Mouse (Mus musculus): ENCODE results near the gene Nup214.

Gene Nup214

DNA sequence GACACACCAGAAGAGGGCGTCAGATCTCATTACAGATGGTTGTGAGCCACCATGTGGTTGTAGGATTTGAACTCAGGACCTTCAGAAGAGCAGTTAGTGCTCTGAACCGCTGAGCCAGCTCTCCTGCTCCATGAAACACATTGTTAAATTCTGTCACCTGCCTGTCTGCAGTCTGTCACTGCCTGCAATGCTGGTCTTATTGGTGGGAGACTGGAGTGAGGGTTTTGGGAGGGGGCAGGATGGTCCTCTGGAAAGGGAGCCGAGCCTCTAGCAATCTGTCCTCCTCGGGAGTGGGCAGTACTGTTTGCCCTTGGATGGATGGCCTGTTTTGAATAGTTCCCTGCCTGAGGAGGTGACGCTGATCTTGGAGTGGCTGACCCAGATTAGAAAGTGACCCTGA, 69.6 kb downstream of the Nup214 start:
- no peak for DNase-seq (ENCODE audit: low read depth, low spot score)

DNA sequence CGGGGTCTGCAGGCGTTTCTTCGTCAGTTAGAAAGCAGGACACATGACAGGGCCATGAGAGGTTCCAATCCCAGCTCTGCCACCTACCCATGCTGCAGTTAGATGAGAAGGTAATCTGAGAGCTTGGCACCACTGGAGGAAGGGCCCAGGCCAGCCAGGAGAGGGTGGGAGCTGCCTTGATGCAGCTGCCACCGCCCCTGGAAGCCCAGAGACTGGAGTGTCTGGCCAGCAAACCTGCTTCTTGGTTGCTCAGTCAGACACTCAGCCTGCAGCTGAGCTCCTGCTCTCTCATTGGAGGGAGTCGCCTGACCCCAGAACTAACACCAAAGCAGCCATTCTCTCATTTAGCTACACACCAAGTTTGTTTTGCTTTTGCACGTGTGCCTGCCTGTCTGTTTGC, 71.1 kb downstream of the Nup214 start:
- DNase-seq (ENCODE audit: low read depth, low spot score), result no peak

DNA sequence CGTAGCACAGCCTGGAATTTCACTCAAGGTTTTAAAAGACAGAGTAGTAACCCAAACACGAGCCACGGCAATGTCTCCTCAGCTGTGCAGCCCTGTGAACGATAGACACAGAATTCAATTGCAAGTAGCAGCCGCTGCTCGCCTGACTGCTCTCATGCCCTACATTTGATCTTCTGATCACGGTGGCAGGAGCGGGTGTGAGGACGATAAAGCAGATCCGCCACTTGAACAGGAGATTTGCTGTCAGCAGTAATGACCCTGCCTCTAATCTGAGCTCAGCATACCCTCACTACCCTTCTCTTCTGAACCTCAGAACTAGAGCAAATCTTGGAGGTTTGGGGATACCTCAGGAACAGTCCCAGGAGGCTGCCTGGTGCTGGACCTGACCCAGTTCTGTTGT, 71.8 kb downstream of the Nup214 start:
- DNase-seq (ENCODE audit: low read depth, low spot score), result no peak

DNA sequence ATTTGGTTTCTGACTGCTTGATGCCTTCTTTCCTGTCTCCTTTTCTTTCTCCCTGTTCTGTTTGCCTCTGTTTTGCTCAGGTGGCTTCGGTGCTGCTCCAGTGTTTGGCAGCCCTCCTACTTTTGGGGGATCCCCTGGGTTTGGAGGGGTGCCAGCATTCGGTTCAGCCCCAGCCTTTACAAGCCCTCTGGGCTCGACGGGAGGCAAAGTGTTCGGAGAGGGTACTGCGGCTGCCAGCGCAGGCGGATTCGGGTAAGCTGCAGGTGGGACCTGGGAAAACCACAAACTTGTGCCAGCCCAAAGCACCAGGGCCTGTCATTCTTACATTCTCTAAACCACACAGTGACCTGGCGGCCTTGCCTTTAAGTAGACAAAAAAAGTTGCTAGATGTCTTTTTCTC, 73.1 kb downstream of the Nup214 start:
- no peak for DNase-seq (ENCODE audit: low read depth, low spot score)

DNA sequence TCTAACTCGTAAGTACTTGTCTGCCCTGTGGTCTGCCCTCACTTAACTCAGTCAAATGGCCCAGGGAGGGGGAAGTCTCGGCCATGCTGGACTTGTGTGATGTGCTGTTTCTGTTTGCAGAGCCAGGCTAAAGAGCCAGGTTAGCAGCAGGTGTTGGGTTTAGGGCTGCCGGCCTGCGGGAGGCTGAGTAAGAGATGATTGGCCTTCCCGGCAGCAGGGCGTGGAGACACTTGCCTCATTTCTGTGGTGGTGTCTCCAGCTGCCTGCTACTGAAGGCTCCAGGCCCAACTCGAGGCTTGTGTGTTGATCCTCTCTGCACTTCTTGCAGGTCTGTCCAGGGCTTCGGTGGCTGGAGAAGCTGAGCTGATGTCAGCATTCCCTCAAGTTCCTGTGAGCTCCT, 77.6 kb downstream of the Nup214 start:
- DNase-seq (ENCODE audit: low read depth, low spot score), result no peak

DNA sequence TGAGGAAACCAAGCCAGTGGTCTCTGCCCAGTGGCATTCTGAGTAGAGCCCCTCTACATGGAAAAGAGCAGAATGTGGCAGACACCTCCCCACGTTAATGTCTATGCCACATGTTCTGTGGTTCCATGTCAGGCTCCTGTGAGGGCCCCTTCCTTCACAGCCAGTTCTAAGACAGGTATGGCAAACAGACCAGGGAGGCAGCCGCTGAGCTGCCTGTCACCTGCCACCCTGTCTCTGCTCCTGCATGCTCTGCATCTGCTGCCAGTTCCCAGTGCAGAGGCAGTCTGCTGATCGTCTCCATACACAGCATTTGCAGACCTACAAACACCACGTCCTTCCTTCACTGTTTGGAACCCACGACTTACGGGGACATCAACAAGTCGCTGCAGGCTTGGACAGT, 78.2 kb downstream of the Nup214 start:
- DNase-seq (ENCODE audit: low read depth, low spot score), result no peak

DNA sequence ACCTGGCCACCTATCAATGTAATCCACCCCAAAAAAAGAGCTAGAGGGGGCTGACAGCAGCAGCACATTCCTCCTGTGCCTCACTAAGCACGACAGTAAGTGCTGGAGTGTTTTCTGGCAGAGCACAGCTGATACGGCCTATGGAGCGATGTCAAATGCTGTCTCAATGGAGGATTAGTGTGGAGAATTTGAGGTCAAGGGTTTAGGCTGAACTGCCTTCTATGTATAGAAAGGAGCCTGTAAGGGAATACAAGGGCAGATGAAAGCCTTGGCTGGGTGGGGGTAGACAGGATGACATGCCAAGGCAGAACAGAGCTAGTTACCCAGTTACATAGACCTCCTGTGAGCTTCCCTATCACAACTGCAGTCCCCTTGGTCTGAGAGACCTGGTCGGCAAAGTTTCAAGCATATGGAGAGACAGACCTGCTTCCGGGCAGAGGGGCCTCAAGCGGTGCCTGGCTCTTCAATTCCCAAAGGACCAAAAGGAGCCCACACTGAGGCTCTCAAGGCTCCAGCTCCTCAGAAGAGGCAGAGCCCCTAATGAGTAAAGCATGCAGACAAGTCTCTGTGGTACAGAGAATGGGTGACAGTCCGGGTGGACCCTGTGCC, 81.2 kb downstream of the Nup214 start:
- DNase-seq (ENCODE audit: low read depth, low spot score), result no peak

DNA sequence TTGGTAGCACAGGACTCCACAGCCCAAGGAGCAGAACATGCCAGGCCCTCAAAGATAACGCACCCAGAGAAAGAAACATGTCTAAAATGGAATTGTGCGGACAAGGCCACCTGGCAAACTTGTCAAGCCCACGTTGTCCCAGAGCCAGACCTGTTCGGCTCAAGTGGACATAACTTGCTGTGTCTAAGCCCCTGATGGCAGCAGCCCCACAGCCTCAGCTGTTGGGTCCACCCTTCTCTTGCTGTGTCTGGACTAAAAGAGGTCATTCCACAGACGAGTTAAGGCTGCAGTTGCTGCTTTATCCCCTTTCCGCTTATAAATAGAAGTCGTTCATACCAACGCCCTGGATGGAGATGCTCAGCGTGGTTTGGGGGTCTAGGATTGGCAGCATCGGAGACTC, 82.3 kb downstream of the Nup214 start:
- DNase-seq (ENCODE audit: low read depth, low spot score), result no peak

DNA sequence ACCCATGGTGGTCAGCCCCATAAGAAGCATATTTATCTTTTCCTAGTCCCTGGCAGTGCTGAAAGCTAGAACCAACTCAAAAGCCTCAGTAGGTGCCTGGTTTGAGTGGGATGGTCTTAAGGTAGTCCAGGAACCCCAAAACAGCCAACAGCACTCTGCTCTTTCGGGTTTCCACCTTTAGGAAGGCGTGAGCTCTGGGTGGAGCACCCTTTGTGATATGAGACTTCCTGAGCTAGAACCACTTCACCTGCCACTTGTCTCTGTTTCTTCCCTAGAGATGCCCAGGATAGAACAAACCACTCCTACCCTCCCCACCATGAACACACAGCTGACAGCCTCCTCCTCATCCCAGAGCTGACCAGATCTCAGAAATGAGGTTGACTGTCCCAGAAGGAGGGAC, 83.1 kb downstream of the Nup214 start:
- DNase-seq (ENCODE audit: low read depth, low spot score), result no peak

DNA sequence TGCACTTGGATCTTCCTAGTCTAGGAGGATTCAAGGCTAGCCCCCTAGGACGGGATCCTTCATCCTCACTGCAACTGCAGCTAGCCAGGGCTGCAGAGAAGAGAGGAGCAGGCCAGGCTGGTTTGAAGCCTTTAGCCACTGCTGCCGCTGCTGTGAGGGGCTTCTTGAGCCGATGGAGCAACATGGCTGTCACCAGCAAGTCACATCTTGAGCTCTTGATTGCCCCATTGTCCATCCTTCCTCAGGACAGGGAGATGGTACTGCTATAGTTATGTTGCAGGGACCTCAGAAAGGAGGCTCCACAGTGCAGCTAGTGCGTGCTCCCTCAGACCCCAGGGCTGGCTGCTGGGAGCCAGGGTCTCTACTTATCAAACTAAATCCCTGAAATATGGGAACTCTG, 83.6 kb downstream of the Nup214 start:
- DNase-seq (ENCODE audit: low read depth, low spot score), result no peak

DNA sequence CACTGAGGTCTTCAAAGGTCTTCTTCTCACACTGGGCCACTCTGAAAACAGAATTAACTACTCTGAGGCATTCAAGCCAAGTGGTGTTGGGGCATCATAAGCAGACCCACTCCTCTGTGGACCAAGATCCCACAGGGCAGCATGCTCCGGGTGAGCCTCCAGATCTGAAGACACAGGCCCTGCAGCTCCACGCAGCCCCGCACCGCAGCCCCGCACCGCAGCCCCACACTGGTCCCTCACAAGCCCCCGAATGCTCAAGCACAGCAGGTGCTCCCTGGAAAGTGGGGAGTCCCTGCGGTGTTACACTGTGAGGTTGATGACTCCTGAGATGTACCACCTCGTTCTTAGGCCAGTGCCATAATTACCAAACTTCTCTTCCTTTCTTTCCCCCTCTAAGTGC, 84.0 kb downstream of the Nup214 start:
- no peak for DNase-seq (ENCODE audit: low read depth, low spot score)

DNA sequence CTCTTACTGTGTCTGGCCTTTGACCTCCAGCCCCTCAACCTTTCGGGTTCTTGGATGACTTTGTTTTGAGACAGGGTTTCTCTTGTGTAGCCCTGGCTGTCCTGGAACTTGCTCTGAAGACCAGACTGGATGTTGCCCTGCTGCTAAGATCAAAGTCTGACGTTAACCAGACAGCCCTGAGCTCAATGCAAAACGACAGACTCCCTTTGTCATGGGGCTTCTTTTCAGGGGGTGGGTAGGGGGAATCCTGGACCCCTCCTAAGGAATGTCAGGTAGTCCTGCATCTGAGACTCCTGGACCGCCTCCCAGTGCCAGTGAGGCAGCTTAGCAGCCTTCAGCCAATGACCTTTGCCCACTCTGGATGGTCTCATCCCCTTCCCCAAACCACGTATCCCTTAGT, 84.5 kb downstream of the Nup214 start:
- DNase-seq (ENCODE audit: low read depth, low spot score), result no peak

DNA sequence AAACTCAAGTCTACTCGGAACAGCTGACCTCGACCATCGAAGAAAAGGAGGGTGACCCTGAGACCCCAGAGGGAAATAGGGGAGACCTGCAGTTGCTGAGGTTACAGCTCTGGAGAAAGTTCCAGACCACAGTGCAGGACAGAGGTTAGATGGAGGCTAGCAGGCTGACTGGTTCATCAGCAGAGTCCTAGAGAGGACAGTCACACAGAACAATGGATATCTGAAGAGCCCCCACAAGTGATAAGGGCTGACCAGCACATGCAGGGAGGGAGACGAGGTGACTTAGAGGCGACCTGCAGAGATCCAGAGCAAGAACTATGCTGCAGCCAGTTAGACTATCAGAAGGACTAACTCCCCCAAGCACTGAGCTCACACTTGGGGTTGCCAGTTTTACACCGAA, 85.4 kb downstream of the Nup214 start:
- DNase-seq (ENCODE audit: low read depth, low spot score), result no peak

DNA sequence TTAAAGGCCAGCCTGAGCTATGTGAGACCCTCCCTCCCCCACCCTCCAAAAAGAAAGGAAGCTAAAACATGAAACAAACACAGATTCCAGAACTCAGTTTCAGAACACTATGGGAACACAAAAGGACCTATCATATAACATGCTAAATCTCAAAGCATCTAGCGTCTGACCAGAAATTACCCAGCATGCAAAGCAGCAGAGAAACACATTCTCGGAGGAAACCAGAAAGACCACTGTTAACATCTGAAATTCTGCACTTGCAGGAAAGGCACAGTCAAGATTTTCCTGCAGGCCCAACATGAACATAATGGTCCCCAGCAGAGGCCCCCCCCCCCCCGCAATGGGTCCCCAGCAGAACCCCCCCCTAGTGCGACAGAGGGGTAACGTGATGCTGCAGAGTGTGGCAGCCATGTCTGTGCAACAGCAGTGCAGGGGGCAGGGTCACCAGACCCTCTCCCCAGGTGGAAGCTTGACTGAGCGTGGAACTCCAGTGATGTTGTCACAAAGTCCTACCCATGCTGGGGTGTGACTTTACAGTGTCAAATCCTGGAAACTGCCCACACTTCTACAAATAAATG, 86.1 kb downstream of the Nup214 start:
- DNase-seq (ENCODE audit: low read depth, low spot score), result no peak

DNA sequence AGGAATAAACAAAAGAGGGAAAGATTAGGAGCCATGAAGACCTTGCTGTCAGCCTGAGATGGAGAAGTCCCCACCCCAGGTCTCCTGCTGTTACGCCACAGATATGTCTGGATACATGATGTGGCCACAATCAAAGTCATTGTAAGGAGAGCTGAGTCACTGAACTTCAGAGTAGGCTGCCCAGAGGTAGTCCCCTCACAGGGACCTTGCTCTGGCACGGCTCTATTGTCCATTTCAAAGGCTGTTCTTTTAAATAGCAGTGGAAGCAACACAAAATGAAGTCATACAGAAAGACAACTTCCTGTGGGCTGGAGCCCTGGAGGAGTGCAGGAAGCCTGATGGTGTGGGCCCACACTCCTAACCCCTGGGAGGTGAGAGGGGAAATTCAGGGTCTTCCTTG, 87.0 kb downstream of the Nup214 start:
- no peak for DNase-seq (ENCODE audit: low read depth, low spot score)

DNA sequence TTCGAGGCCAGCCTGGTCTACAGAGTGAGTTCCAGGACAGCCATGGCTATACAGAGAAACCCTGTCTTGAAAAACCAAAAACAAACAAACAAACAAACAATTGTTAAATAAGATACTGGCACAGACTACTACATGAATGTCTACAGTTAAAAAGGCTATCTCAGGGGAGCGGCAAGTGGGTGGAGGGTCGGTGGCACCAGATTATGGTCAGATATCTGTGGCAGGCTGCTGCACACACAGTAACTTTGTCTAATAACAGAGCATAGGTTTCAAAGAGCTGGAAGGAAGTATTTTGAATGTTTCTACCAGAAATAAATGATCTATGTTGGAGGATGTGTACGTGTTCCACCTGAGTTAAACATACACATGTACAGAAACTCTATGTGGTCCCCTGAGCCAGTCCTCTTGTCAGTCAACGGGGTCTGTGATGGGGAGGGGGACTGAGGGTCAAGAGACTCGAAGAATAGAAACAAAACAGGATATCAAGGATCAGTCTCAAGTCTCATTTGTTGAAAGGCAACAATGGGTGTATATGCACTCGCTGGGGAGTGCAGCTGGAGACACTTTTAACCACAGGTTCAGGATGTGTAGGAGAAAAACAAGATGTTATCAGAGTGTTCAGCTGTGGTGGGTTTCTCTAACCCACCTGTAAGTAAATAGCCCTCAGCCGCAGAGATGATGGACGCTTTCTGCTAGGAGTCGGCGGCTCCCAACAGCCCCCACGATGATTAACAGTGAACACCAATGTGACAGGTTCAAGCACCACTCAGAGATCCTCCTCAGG, 87.7 kb downstream of the Nup214 start:
- no peak for DNase-seq (ENCODE audit: low read depth, low spot score)

DNA sequence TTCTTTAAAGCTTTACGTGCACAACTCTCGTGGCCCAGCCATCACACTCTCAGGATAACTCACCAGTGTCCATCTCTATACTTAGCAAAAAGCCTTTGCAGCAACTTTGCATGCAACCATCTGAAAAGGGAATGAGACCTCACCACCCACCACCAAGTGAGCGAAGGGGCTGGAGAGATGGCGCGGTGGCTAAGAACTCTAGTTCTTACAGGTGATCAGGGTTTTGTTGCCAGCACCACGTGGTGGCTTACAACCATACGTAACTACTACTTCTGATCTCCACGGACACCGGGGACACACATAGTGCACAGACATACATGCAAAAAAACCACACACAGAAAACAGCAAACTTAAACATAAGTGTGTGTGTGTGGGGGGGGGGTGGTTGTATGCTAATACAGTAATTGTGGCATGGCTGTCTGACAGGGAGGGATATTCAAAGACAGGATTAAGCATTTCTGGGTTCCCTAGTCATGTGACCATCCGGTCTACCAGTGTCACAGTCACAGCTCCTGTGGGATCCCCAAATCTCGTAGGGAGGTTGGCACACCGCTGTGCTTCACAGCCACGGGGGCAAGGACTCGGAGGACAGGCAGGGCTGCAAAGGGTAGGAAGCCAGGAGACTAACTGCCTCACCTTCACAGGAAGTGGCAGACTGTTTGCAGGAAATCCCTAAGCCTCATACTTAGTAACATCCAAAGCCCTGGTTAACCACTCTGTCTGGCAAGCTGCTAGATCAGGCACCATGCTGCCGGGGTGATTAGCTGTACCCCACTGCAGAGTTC, 88.6 kb downstream of the Nup214 start:
- no peak for DNase-seq (ENCODE audit: low read depth, low spot score)

DNA sequence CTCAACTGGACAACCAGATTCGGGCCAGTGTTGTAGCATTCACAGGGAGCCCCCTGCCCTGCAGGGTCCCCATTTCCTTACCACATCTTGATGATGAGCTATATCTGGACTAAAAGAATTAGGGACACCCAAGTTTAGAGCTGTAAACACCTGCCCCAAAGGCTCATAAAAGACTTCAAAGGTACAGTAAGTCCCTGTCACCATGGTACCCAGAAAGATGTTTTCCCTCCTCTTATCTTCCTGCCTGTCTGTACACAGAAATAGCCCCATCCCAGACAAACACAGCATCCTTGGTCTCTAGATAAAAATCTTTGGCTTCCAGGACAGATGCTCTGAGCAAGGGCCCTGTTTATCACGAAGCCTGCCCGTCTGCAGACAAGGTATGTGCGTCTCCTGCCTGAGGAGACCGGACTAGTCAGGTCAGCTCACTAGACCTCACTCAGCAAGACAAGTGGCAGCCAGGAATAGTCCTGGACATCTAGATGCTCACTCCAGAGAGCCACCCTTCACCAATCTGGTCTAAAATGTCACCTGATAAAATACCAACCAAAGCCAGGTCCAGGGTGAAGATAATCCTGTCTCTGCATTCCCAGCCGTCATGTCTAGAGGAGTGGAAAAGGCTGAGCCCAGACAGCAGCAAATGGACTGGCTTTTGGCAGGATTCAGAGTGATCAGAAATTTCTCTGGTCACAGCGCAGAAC, 89.4 kb downstream of the Nup214 start:
- no peak for DNase-seq (ENCODE audit: low read depth, low spot score)

DNA sequence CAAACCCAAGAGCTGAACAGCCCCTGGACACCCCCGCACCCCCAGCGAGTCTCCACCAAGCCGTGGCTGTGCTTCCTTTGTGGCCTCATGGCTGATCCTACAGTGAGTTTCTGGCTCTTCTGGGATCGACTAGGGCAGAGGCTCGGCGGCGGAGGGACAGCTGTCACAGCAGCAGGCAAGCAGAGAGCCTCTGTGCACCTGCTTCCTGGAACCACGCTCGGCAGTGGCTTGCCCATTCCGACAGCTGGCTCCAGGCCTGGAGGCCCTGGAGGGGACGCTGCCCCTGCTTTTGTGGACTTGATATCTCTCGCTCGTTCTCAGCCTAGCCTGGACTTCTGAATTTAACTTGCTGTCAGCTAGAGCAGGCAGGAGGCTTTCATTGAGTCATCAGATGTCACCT, 90.7 kb downstream of the Nup214 start:
- no peak for DNase-seq (ENCODE audit: low read depth, low spot score)

DNA sequence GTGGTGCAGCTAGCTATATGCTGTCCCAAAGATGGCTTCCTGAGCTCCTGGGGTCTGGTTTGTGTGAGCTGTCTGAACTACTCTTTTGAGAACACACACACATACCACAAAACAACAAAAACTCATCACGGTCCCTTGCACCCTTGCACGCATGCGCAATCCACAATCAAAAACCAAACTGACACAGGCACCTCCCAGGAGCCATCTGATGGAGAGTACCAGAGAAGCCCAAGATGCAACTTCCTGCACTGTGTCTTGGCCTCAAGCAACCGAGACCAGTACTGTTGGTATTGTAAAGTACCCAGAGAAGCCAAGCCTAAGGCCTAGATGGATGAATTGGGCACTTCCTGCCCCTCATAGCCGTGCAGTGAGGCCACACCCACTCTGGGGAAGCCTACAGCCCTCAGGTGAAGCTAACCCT, 91.1 kb downstream of the Nup214 start:
- no peak for DNase-seq (ENCODE audit: low read depth, low spot score)

DNA sequence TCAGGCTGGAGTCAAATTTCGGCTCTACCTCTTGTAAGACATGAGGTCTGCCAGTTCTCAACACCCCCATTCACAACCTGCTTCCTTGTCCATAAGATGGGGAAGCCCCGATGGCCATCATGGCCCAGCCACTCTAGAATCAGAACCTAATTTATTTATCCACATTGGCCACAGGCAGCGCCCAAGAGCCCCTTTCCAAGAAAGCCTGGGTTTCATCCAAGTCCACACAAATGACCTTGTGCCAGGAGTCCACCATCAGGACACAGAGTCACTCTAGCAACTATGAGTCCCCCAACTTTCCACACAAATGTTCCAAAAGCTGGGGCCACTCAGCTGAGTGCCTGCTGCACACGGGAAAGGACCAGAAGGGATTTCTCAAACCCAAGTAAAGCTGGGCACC, 91.8 kb downstream of the Nup214 start:
- DNase-seq (ENCODE audit: low read depth, low spot score), result no peak

Measured in c-Kit-negative CD71-positive TER-119-positive erythroid progenitor cells, embryonic 14.5 days (primary cell).